Mouse (Mus musculus) T-helper 1 cell (primary cell): Measurements from ENCODE around the gene Slc8a3.

Experiments used
- in situ Hi-C: fragments of 300-600 bp; cut with MboI, MseI; formaldehyde crosslinking; loops from one replicate; pipeline ENCODE4 v1.15.1; 2025; ENCODE audit warnings: high pct_unique_total_duplicates

Gene Slc8a3

DNA sequence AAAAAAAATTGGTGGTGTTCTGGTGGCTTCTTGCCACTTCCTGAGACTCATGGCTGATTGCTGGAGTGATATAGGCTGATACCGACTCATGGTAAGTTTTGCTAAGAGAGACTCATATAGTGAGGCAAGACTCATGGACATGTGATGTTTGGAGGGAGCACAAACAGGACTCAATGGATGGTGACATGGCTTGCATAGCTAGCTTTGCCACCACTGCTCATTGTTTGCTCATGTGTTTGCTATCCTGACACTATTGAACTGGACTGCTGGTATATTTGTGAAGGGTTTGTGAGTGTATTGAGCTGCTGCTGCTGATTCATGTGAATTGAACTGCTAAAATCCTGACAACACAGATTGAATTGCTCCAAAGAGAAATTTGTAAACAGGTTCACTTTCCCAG, 95.8 kb downstream of the Slc8a3 start:
- in situ Hi-C loops = no loop called here

DNA sequence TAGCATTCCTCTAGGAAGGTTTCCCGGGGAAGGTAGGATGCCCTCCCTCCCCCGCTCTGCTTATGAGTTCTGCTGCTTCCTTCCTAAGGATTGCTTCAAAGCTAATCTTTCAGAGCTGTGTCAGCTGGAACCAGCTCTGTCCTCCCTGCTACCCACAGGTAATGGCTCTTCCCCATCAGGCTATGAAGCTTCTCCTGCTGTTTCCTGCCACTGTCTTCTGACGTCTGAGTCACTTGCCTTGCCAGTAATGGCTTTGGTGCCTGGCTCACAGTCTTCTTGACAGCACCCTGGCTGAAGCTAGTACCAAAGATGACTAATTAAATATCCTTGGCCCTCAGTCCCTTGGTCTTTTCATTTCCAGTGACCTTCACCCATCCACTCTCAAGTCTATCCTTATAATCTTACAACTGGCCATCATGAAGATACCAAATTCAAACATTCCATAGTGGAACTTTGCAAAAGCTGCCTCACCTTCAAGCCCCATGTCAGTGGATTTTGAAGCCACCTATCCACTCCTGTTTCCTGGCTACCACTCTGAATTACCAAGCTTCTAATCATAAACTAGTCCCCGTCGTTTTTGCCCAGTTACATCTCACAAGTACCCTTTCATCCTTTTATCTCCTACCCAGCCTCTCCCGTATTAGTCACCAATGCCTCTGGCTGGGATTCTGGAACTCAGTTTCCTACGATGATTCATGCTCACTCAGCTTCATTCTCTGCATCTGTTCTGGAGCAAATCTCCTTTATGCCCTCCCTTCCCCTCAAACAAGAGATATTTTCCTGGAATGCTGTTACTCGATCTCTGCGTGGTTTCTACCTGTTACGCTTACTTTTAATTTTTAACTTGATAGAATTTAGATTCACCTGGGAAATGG, 97.3 kb downstream of the Slc8a3 start:
- in situ Hi-C loops = no loop called here

DNA sequence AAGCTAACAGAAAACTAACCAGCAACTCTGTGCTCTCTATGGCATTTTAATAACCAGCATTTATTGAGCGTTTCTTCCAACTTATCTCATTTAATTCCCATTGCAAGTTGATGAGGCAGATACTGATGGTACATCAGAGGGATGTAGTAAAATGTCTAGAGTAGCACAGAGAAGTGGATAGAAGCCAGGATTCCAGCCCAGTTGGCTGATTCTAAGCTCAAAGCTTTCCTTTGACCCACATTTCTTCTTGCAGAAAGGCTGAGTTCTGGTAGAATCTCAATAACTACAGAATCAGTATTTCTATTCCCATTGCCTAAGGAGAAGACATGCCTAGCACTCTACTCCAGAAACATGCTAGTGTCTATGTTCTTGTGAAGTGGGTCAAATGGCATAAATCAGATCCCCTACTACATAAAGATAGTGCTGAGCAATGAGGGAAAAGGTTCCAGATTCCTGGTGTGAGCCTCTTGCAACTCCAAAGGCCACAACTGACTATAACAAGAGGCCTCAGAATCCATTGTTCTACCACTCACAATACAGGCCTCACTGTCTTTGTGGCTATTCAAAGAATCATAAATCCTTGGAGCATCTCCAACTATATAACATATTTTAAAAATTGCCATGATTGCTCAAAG, 99.1 kb downstream of the Slc8a3 start:
- in situ Hi-C loops = no loop called here

DNA sequence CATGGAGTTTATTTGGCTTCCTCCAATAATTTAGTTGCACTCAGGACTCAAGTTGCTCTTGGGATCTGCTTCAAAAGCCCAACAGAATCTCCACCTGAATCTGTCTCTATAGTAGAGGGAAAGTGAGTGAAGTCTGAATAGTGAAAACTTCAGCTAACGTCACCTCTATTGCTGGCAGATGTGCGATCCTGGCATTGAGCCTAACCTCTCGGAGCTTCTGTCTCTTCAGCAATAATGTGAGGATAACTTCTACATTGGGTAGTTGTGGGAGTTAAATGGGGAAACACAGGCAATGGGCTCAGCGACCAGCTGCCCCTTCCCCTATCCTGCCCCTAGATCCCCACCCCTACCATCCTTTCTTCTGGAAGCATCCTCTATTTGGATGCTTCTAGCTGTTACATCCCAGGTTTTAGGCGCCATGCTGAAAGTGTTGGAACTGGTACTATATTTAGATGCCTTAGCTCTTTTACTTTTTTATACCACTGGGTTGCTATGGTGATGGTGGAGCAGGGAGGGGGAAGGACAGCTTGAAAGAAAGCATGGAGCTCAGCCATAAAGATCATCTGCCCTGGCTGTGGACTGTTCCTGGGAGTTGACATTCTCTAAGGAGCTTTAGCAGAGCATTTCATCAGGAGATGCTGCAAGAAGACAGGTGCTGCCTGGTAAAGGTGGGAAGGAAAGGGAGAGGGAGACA, 105.1 kb downstream of the Slc8a3 start:
- in situ Hi-C loops = no loop called here

- in situ Hi-C loops = no loop called here
Measured at GRCm38 (mm10) chr12:81226590-81226989, 106.4 kb downstream of the Slc8a3 start.

DNA sequence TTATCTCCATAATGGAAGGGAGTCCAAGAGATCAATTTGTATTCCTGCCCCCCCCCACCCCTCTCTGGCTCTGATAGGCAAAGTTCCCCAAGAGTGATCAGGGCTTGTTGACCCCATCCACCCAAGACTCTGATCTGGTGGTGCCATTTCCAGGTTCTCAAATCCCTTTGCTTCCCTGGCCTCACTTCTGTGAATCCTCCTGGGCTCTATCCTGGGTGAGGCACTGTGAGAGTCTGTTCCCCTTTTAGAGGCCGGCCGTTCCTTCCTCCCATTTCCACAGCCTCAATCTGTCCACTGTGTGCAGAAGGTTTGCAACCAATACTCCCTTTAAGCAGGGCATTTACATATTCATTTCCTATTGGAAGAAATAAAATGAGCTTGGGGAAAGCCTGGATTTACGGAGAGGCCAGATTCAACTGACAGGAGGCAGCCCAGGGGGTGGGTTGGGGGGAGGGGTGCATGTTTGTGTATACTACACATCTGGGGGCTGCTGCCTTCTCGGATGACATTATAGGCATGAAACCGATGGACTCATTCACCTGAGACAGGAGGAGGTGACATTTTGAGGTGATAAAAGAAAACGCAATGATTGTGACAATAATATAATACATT, 106.9 kb downstream of the Slc8a3 start:
- in situ Hi-C loops = no loop called here

GRCm38 (mm10) chr12:81224843-81225242, 108.1 kb downstream of the Slc8a3 start:
- in situ Hi-C loops = no loop called here

DNA sequence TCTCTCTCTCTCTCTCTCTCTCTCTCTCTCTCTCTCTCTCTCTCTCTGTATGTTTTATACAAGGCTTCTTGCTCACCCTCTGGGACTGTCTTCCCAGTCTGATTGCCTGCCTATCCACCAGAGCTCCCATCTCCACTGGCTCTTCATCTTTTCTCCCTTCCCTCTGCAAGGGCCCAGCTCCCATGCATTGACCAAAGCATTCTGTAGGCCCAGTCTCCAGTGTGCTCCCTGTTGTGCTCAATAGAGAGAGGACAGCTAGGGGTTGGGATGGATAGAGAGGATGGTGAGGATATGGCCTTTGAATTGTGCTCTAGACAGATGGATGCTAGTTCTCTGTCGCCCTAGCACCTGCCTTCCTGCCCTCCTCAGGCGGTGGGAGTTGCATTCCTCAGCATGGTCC, 109.7 kb downstream of the Slc8a3 start:
- in situ Hi-C loops = no loop called here

DNA sequence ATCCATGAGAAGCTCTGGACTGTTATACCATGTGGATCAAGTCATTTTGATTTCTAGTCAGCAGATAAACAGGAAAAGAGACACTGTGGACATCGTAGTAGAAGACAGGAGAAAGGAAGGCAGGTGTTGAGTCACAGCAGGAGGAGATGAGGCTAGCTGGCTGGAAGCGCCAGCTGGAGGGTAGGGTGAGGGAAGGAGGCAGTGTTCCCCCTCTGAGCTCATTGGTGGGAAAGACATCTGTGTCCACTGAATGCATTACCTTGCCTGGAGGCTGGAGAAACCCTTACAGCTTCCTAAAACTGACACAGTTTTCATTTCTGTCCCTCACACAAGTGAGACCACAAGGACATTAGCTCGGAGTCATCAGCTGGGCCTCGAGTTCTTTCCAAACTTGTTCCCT, 113.6 kb downstream of the Slc8a3 start:
- in situ Hi-C loops = no loop called here

GRCm38 (mm10) chr12:81208559-81208958, 124.4 kb downstream of the Slc8a3 start:
- in situ Hi-C loops = no loop called here

DNA sequence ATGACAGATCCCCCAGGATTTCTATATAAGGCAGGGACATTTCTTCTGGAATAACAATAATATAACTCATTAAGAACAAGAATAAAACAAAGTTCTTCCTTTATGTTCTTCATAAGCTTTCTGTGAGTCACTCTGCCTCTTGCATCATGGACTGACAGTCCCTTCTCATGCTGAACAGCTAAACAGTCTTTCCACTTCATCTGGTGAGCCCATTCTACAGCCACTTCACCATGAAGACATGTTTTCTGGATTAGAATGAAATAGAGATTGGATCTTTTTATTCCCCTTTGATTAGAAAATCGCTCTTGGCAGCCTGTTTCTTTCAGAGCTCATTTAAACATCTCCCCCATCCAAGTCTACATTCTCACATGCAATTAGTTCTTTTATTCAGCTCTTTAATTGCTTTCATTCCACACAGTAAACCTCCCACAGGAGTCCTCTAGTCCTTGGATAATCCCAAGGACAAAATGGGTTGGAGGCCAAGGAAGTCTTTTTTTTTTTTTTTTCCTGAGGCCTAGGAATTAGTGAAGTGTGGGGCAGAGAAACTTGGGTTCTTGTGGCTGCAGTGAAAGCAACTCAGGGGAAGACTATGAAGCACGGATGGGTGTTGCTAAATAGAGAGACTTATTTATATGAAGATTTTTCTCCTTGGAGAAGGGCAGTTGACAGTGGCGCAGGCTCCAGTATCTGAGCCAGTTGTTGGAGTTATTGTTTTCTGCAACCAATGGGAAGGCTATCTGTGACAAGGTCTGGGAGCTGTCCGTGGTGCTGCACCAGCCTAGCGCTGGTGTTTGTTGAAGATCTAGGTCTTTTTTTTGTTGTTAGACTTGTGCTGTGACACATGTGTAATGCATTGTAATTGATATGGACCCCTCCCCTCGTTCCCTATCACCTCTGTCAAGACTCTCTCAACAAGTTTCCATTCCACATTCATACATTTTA, 127.1 kb downstream of the Slc8a3 start:
- in situ Hi-C loops = no loop called here

DNA sequence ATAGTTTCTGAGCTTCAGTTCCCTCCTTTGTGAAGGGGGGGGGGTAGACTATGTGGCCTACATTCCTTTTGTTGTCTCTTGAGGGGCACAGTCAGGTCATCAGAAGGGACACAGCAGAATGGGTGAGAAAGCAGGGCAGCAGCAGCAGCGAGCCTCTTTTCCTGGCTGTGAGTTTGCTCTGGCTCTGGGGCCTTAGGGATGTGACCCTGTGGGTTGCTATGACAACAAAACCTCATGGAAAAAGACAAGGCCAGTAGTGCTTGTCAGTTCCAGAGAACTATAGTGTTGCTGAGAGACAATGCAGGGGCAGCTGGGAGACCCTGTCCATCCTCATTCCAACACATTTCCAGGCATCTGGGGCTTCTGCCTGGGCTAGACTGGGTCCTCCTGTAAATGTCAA, 129.8 kb downstream of the Slc8a3 start:
- in situ Hi-C loops = no loop called here

DNA sequence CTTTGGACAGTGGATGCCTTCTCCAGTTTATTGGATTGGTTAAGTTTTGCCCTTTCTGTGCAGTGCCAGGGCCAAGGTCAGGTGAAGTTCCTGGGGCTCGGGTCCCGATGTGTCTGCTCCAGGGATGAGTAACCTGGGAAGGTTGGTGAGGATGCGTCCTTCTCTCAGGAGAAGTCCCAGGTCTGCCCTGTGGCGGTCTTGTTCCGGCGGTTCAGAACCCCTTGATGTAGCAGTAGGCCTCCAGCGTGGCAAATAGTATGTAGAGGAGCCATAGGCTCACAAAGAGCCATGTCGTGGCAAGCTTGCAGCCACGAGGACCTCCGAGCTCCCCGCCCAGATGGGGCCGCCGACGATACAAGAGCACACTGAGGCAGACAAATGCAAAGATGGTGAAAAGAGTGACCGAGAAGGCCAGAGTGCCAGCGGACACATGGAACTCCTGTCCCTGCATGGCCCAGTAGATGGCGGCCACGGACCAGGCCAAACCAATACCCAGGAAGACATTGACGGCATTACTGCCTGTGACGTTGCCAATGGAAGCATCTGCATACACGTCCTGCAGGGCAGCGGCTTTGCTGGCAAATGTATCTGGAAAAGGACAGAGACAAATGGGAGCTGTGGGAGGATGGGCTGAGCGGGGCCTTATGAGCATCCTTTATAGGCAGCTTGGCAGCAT, 133.6 kb downstream of the Slc8a3 start:
- in situ Hi-C loops = no loop called here

DNA sequence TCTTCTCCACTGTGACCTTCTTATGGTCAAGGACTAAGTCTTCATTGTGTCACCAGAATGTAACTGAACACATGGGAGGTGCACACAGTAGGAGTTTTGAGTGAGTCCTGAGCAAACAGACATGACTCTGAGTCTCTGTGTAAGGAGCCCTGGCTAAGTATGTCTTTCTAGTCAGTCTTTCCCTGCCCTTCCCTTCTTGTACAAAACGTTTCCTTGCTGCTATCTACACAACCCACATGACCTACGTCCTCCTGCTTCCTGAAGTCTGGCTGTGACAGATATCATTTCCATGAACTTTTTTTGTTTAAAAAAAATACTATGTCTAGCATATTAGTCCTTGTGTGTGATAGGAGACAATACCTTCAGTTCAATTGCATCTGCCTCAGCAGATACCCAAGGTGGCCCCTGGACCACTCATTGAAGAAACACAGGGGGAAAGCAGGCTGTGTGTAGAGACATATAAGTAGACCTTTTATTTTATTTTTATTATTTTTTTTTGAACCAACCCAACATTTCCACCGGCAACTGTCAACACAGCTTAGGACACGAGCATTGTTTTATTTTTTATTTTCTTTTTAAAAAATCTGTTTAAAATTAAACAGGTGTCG, 135.4 kb downstream of the Slc8a3 start:
- in situ Hi-C loops = no loop called here

- in situ Hi-C loops = no loop called here
Measured at GRCm38 (mm10) chr12:81193968-81194367, 139.0 kb downstream of the Slc8a3 start.

DNA sequence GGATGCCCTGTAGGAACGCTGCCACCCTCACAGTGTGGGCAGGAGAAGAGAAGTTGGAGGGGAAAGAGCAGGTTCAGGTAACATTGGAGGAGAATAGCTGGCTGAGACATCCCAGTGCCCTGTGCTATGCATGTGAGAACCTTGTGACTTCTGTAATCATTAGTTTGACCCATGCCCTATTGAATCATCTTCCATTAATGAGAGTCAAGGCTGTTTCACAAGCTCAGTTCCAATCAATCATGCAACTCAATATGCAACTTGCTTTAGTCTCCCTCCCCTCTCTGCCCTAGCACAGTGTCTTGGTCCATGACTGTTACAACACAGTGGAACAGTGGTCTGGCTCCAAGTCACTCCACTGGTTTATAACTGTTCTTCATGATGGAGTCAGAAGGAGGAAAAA, 143.3 kb downstream of the Slc8a3 start:
- in situ Hi-C loops = loop anchor here (5.0 kb wide), 1 partner anchor 202 kb away; no protein-coding TSS in a partner anchor

GRCm38 (mm10) chr12:81188996-81189395, 144.0 kb downstream of the Slc8a3 start:
- in situ Hi-C loops = loop anchor here (5.0 kb wide), 1 partner anchor 202 kb away; no protein-coding TSS in a partner anchor

DNA sequence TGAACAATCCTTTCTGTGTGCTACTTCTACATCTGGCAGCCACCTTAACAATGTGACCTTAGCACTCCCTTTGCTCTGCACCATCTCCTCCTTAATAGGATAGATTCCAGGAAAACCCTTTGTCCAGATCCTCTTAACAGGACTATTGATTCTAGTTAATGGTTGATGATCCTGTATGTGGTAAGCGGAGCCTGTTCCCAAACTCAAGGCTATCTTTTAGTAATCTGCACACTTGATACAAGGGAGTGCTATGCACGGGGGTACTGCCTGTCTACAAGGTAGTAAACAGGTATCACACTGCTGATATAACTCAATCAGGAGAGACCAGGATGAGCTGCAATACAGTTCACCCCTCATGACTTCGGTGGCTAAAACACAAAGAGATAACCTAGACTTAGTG, 144.6 kb downstream of the Slc8a3 start:
- in situ Hi-C loops = loop anchor here (5.0 kb wide), 1 partner anchor 201 kb away; no protein-coding TSS in a partner anchor

- in situ Hi-C loops = loop anchor here (5.0 kb wide), 1 partner anchor 199 kb away; no protein-coding TSS in a partner anchor
Measured at GRCm38 (mm10) chr12:81186668-81187067, 146.3 kb downstream of the Slc8a3 start.

DNA sequence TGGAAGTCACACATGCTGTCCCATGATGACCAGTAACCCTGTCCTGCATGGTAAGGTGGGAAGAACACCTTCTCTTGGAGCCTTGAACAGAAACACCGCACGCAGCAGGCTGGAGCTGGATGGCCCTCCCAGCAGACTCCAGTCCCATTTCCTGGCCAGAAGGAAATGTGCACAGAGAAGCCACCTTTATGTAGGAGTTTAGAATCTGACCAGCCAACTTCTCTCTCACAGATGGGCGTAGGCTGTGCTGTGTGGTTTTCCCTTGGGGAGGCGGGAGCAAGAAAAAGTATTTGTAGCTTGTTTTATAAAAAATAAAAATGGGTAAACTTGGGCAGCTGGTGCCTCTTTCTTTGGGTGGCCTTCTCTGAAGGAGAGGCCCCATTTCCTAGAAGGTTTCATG, 146.9 kb downstream of the Slc8a3 start:
- in situ Hi-C loops = loop anchor here (5.0 kb wide), 1 partner anchor 199 kb away; no protein-coding TSS in a partner anchor
